Mouse (Mus musculus) CH12.LX (cell line): Measurements from ENCODE around the gene Abtb2. TPM values are rescaled to one million over a fixed set of nuclear protein-coding genes. Genes with fewer than 3 reads are reported as not detected.

Experiments
- DNase-seq: peaks from one replicate; pipeline ENCODE4 v3.0.0-alpha.2; 2013; ENCODE audit errors: extremely low read depth
- H3K27ac ChIP-seq: 2 replicates; pipeline ENCODE4 v1.5.1; 2012; ENCODE audit warnings: low read depth, mild to moderate bottlenecking, control low read depth, moderate library complexity; ENCODE audit not compliant: insufficient read depth
- H3K27me3 ChIP-seq: replicated peaks from 2 replicates; pipeline ENCODE3; 2012; ENCODE audit warnings: inconsistent platforms
- H3K36me3 ChIP-seq, 2 experiments: replicated peaks in 1 of 2; 2 replicates each; pipeline versions ENCODE3 to v1.6.1; 2012; ENCODE audit warnings: inconsistent platforms in 1 of 2, low read length in 1 of 2, mild to moderate bottlenecking in 1 of 2, mixed read lengths in 1 of 2, moderate library complexity in 1 of 2; ENCODE audit not compliant: control insufficient read depth in 1 of 2, insufficient read depth in 1 of 2
- H3K4me1 ChIP-seq, 2 experiments: 2 replicates each; pipeline ENCODE4 v1.6.1; 2012; ENCODE audit warnings: inconsistent platforms in 1 of 2, moderate library complexity in 1 of 2; ENCODE audit not compliant: insufficient read depth in 2 of 2, control insufficient read depth in 1 of 2
- H3K4me2 ChIP-seq: 2 replicates; pipeline ENCODE4 v1.6.1; 2012; ENCODE audit warnings: low read depth, mild to moderate bottlenecking, control low read depth; ENCODE audit not compliant: poor library complexity, insufficient read depth, severe bottlenecking
- H3K4me3 ChIP-seq, 3 experiments: fragments of 150-350 bp in 1 of 3; sonication (generic) in 1 of 3; replicated peaks in 1 of 3; 2 replicates each; pipeline versions ENCODE3 to v1.5.1; 2011 to 2012; ENCODE audit warnings: low read depth in 2 of 3, low read length in 2 of 3, mild to moderate bottlenecking in 2 of 3, moderate library complexity in 2 of 3, control low read depth in 1 of 3, improper control_type of control experiment in 1 of 3, inconsistent platforms in 1 of 3, mixed read lengths in 1 of 3; ENCODE audit not compliant: poor library complexity in 1 of 3
- H3K79me2 ChIP-seq: replicated peaks from 2 replicates; pipeline ENCODE4 v1.6.1; 2012; ENCODE audit warnings: mild to moderate bottlenecking, moderate library complexity; ENCODE audit not compliant: control insufficient read depth, poor library complexity, insufficient read depth, severe bottlenecking; ENCODE audit errors: extremely low read depth
- H3K9ac ChIP-seq: 2 replicates; pipeline ENCODE4 v1.6.1; 2012; ENCODE audit warnings: low read depth, mild to moderate bottlenecking, control low read depth, moderate library complexity; ENCODE audit not compliant: insufficient read depth
- H3K9me3 ChIP-seq: replicated peaks from 2 replicates; pipeline ENCODE3; 2012; ENCODE audit warnings: low read length, inconsistent platforms, mixed read lengths
- BHLHE40 ChIP-seq: IDR thresholded peaks from 2 replicates; pipeline ENCODE4 v1.6.1; 2011; ENCODE audit warnings: mild to moderate bottlenecking, low read depth, low read length, improper control_type of control experiment
- CHD2 ChIP-seq: IDR thresholded peaks from 2 replicates; pipeline ENCODE4 v1.6.1; 2011; ENCODE audit warnings: low read length, improper control_type of control experiment
- CTCF ChIP-seq, 2 experiments: IDR thresholded peaks in 1 of 2; conservative IDR thresholded peaks in 1 of 2; 2 replicates each; pipeline ENCODE4 v1.5.1; 2011 to 2012; ENCODE audit warnings: low read depth in 2 of 2, low read length in 2 of 2, improper control_type of control experiment in 1 of 2, inconsistent platforms in 1 of 2, mild to moderate bottlenecking in 1 of 2, moderate library complexity in 1 of 2
- IRF4 ChIP-seq: IDR thresholded peaks from 2 replicates; pipeline ENCODE4 v1.6.1; 2014; ENCODE audit warnings: low read depth, mild to moderate bottlenecking, inconsistent platforms, low read length, improper control_type of control experiment
- JUN ChIP-seq: IDR thresholded peaks from 2 replicates; pipeline ENCODE4 v1.6.1; 2011; ENCODE audit warnings: low read depth, mild to moderate bottlenecking, low read length, improper control_type of control experiment, moderate library complexity; ENCODE audit not compliant: insufficient read depth
- KAT2A ChIP-seq: IDR thresholded peaks from 2 replicates; pipeline ENCODE4 v1.6.1; 2012; ENCODE audit warnings: low read length, improper control_type of control experiment, inconsistent platforms; ENCODE audit not compliant: insufficient replicate concordance
- MEF2A ChIP-seq: IDR thresholded peaks from 2 replicates; pipeline ENCODE4 v1.6.1; 2014; ENCODE audit warnings: low read depth, mild to moderate bottlenecking, inconsistent platforms, low read length, improper control_type of control experiment, borderline replicate concordance
- NELFE ChIP-seq: IDR thresholded peaks from 2 replicates; pipeline ENCODE4 v1.6.1; 2011; ENCODE audit warnings: low read depth, low read length, improper control_type of control experiment
- NRF1 ChIP-seq: IDR thresholded peaks from 2 replicates; pipeline ENCODE4 v1.6.1; 2014; ENCODE audit warnings: low read depth, mild to moderate bottlenecking, inconsistent platforms, low read length, improper control_type of control experiment, moderate library complexity
- POLR2A ChIP-seq: IDR thresholded peaks from 2 replicates; pipeline ENCODE4 v1.6.1; 2011; ENCODE audit warnings: low read depth, mild to moderate bottlenecking, improper control_type of control experiment, low read length
- RAD21 ChIP-seq: IDR thresholded peaks from 2 replicates; pipeline ENCODE4 v1.6.1; 2011; ENCODE audit warnings: low read depth, mild to moderate bottlenecking, low read length, improper control_type of control experiment, moderate library complexity
- SIN3A ChIP-seq: IDR thresholded peaks from 2 replicates; pipeline ENCODE4 v1.6.1; 2012; ENCODE audit warnings: low read length, improper control_type of control experiment, inconsistent platforms
- TCF12 ChIP-seq: IDR thresholded peaks from 2 replicates; pipeline ENCODE4 v1.6.1; 2014; ENCODE audit warnings: low read depth, mild to moderate bottlenecking, inconsistent platforms, low read length, improper control_type of control experiment
- USF1 ChIP-seq: IDR thresholded peaks from 2 replicates; pipeline ENCODE4 v1.6.1; 2014; ENCODE audit warnings: low read depth, mild to moderate bottlenecking, inconsistent platforms, low read length, improper control_type of control experiment
- ZC3H11A ChIP-seq: IDR thresholded peaks from 2 replicates; pipeline ENCODE4 v1.6.1; 2012; ENCODE audit warnings: low read depth, mild to moderate bottlenecking, inconsistent platforms, low read length, improper control_type of control experiment
- ZKSCAN1 ChIP-seq: IDR thresholded peaks from 2 replicates; pipeline ENCODE4 v1.6.1; 2012; ENCODE audit warnings: low read depth, inconsistent platforms, low read length, improper control_type of control experiment, borderline replicate concordance
- ZNF384 ChIP-seq: IDR thresholded peaks from 2 replicates; pipeline ENCODE4 v1.6.1; 2012; ENCODE audit warnings: low read depth, low read length, improper control_type of control experiment, inconsistent platforms
- dilution Hi-C: fragments of 300-500 bp; cut with MboI; formaldehyde crosslinking; loops from 2 replicates; pipeline ENCODE4 v1.14.3; 2020; ENCODE audit warnings: low sequenced_read_pairs; ENCODE audit not compliant: extremely low pct_unique_long_range_greater_than_20kb, extremely low pct_ligation_motif_present
- in situ Hi-C: fragments of 300-500 bp; cut with MboI; formaldehyde crosslinking; loops from 3 replicates; pipeline ENCODE4 v1.14.3; 2019; ENCODE audit warnings: low sequenced_read_pairs, low pct_ligation_motif_present, low pct_unique_long_range_greater_than_20kb, mixed read lengths
- polyA plus RNA-seq: library from polyadenylated mRNA; unstranded; fragments of >175 nt; gene quantifications from 2 replicates; pipeline ENCODE4 v1.2.1, GENCODE M21; 2012; ENCODE audit warnings: low read depth; ENCODE audit not compliant: insufficient read length
- total RNA-seq, 2 experiments: library from RNA; depleted of rRNA; stranded (reverse); fragments of 300-350 nt in 1 of 2; fragments of >200 nt in 1 of 2; gene quantifications; 2 replicates each; pipeline ENCODE4 v1.2.3; 2012 to 2014

Gene Abtb2
- total and polyA plus RNA-seq, 3 experiments: 2.9 to 7.7 (median 3.8) TPM

DNA sequence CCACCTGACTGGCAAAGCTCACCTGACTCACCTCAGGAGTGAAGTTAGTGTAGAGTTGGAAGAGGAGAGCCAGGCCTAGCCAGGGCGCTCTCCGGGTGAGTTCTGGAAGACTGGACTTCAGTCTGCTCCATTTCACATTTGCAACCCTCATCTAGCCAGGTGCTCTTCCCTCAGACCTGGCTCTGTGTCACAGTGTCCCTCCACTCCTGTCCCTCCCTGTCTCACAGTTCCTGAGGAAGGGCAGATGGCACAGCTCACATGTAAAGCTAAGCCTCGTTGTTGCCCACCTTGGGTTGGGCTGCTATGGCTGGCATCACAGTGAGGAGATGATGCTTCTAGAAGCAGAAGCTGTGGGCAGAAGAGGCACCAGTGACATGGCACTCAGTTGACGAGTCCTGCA lies 139.7 kb downstream of the Abtb2 start:
- TF ChIP-seq JUN (no peak), ZNF384 (no peak), NELFE (no peak), SIN3A (no peak), POLR2A (no peak)
- Histone ChIP-seq H3K27ac (no peak overlapping the region), H3K4me1 (0 out of 4 replicates have a peak, but pooled peaks cover 0 to 4% of the 10 kb centered on the region in 2 experiments), H3K27me3 (no peaks in the 10 kb centered on the region), H3K79me2 (no peaks in the 10 kb centered on the region), H3K4me2 (no peak overlapping the region), H3K4me3 (no peak overlapping the region), H3K9me3 (no peaks in the 10 kb centered on the region), H3K36me3 (peaks cover 43 to 91% of the 10 kb centered on the region in 2 experiments), H3K9ac (no peak overlapping the region)
- in situ Hi-C loops: loop anchor here (25.0 kb wide), 1 partner anchor 244 kb away; no protein-coding TSS in a partner anchor
- no peak for DNase-seq
- dilution Hi-C loops: no loop called here

DNA sequence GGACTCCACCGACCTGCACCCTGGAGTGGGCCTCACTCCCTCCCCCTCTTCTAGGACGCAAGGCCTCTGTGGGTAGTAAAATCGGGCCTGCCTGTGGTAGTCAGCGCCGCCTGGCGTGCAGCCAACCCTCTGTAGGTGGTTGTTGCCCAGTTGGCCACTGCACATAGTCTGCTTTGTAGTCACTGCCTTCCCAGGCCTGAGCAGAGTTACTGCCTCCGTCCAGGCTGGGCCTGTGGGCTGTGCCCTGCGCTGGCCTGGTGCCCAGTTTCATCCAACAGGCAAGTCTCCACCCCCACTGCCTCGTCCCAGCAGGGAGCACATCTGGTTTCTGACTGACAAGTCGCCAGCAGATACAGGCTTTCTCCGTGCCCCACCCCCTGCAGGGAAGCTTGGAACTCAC lies 140.1 kb downstream of the Abtb2 start:
- no peak for DNase-seq
- Histone ChIP-seq H3K36me3 (peaks cover 47 to 93% of the 10 kb centered on the region in 2 experiments), H3K9ac (no peak overlapping the region), H3K4me1 (0 out of 4 replicates have a peak, but pooled peaks cover 0 to 4% of the 10 kb centered on the region in 2 experiments), H3K9me3 (no peaks in the 10 kb centered on the region), H3K27me3 (no peaks in the 10 kb centered on the region), H3K4me2 (no peak overlapping the region), H3K4me3 (no peak overlapping the region), H3K27ac (no peak overlapping the region), H3K79me2 (no peaks in the 10 kb centered on the region)
- dilution Hi-C loops: no loop called here
- in situ Hi-C loops: loop anchor here (25.0 kb wide), 1 partner anchor 244 kb away; no protein-coding TSS in a partner anchor
- no peak for TF ChIP-seq IRF4
- no peak for TF ChIP-seq MEF2A
- TF ChIP-seq BHLHE40: no peak
- TF ChIP-seq CTCF (conservative IDR thresholded peaks at IDR 0.05 in 1 of 2, IDR thresholded peaks at IDR 0.05 in 1 of 2; ENCODE audit: low read depth in 2 of 2, low read length in 2 of 2): no peak
- TF ChIP-seq CHD2: no peak
- TF ChIP-seq NRF1: no peak
- no peak for TF ChIP-seq KAT2A
- TF ChIP-seq USF1: no peak
- no peak for TF ChIP-seq ZC3H11A
- TF ChIP-seq ZKSCAN1: no peak
- no peak for TF ChIP-seq JUN
- no peak for TF ChIP-seq TCF12
- TF ChIP-seq RAD21: no peak
